Mouse (Mus musculus): ENCODE measurements around the gene Klhl33.

GRCm38 (mm10) chr14:50895985-50896746, 1.1 kb downstream of the Klhl33 start:
- TF ChIP-seq CTCF (IDR thresholded peaks at IDR 0.05; ENCODE audit: low read depth) (no peak), EP300 (optimal IDR thresholded peaks at IDR 0.05) (no peak)

All from stomach, postnatal 0 days (tissue).